Mouse (Mus musculus): ENCODE data around the gene Trib2.

The Trib2 gene

GRCm38 (mm10) chr12:15816740-15817178 lies at the start of gene Trib2:
Gene Trib2, minus strand, starts transcription at chr12:15816922.
- in situ Hi-C loops (cut with MboI, MseI), result loop anchor here (5.0 kb wide), 2 partner anchors 191 to 716 kb away; no protein-coding TSS in a partner anchor

DNA sequence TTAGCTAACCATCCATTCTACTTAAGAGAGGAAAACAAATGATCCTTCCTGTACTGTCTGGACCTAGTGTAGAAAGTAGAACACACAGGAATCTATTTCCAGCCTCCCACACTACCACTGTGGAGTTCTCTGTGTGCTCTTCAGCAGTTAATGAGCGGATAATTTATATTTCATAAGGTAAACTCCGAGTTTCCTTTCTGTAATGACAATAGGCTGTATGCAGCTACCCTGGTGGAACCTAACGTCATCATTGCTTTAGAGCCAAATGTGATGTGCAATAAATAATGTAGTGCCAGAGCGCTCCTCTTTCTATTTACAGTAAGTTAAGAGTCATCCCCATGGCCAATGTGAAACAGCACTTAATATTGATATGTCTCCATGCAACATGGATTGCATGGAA lies 41.3 kb upstream of the Trib2 start:
- in situ Hi-C loops (cut with MboI, MseI), result no loop called here

- in situ Hi-C loops (cut with MboI, MseI), result no loop called here
Observed at GRCm38 (mm10) chr12:15855891-15856290, 39.2 kb upstream of the Trib2 start.

DNA sequence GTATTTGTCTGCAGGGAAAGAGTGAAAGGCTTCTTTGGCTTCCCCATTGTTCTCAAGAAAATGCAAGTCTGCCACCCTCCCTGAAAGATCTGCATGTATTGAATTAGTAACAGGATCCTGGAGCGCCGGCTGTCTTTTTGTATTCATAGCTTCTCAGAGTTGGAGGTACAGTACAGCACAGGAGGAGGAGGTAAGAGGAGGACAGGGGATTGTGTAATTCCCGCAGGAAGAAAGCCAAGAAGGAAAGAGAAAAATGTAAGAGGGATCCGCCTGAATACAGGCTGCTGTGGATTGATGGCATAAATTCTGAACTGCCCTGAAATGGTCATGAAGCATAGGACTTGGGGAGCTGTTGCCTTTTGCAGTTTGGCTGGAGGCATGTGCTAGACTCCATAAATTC lies 36.1 kb upstream of the Trib2 start:
- in situ Hi-C loops (cut with MboI, MseI), result no loop called here

- in situ Hi-C loops (cut with MboI, MseI), result no loop called here
Observed at GRCm38 (mm10) chr12:15852031-15852430, 35.3 kb upstream of the Trib2 start.

DNA sequence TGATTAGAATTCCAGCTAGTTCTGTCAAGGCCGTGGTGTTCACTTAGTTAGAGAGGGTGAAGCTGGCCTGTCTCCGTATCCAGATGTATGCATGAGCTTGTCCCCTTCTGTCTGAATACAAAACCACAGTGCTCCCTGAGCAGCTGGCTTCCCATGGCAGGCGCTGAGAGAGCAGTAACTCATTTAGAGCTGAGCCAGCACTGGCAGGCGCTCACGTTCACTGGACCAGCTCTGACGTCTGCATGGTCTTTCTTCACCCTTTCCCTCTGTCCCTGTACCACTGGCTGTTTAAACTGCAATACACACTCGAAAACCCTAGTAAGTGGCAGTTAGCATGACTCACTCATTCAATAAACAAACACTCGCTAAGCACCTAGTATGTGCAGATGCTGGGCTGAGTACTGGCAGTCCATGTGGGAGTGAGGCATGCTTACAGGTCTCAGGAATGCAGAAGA lies 33.7 kb upstream of the Trib2 start:
- in situ Hi-C loops (cut with MboI, MseI), result no loop called here

DNA sequence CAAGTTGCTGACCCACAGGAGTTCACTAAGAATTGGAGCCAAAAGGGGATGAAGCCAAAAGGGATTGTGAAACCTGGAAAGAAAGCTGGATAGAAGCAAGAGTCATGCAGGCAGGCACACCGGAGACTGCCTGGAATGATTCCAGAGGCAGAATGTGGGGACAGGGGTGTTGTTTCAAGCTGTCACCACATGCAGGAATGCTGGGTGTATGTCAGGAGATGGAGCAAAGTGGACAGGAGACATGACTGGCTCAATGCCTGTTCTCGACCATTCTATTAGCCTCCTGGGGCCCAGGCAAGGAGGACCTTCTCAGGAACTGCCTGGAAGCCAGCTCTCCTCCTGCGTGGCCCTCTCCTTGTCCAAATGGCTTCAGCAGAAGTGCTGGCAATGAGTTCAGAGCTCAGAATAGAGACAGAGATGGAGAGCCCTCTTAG lies 33.2 kb upstream of the Trib2 start:
- in situ Hi-C loops (cut with MboI, MseI), result no loop called here

DNA sequence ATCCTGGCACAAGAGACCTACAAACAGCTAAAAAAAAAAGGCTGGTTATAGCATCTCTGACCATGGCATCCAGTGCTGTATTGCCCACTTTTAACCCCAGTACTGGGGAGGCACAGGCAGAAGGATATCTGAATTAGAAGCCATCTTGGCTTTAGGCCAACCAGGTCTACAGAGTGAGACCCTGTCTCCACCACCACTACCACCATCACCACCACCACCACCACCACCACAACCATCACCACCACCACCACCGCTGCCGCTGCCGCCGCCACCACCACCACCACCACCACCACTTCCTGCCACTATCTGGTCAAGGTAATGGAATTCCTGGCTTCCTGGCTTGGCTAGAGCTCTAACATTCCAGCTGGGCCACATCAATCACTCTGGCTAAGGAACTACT lies 31.7 kb upstream of the Trib2 start:
- in situ Hi-C loops (cut with MboI, MseI), result no loop called here

- in situ Hi-C loops (cut with MboI, MseI), result no loop called here
Observed at GRCm38 (mm10) chr12:15844701-15845100, 28.0 kb upstream of the Trib2 start.

DNA sequence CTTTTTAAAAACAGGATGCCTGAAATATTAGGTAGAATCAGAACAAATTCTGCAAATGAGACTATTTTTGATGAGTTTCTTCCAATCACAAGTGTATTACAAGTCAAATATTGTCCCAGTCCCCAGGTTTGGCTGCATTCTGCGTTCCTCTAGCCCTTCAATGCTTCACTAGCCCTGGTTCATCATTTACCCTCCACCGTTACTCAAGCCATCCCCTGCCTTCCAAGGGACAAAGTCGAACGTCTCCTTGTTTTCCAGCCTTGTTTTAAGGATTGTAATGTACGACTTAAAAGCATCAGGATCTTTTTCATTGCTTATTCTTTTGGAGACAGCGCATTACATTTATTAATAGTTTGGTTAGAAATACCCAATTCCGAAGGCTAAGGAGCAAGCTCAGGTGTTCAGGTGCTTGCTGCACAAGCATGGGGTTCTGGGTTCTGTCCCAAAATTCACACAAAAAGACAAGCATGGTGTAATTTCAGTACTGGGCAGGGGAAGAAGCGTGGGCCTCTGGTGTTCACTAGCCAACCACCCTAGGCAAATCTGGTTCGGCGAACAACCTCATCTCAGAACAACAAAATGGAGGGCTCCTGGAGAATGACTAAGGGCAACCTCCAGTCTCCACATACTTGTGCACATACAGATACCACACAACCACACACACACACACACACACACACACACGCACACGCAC lies 24.3 kb upstream of the Trib2 start:
- in situ Hi-C loops (cut with MboI, MseI), result no loop called here

- in situ Hi-C loops (cut with MboI, MseI), result no loop called here
Observed at GRCm38 (mm10) chr12:15838201-15838600, 21.5 kb upstream of the Trib2 start.

GRCm38 (mm10) chr12:15837566-15837965 lies 20.8 kb upstream of the Trib2 start:
- in situ Hi-C loops (cut with MboI, MseI), result no loop called here

GRCm38 (mm10) chr12:15832674-15833052 lies 15.9 kb upstream of the Trib2 start:
- in situ Hi-C loops (cut with MboI, MseI), result no loop called here

DNA sequence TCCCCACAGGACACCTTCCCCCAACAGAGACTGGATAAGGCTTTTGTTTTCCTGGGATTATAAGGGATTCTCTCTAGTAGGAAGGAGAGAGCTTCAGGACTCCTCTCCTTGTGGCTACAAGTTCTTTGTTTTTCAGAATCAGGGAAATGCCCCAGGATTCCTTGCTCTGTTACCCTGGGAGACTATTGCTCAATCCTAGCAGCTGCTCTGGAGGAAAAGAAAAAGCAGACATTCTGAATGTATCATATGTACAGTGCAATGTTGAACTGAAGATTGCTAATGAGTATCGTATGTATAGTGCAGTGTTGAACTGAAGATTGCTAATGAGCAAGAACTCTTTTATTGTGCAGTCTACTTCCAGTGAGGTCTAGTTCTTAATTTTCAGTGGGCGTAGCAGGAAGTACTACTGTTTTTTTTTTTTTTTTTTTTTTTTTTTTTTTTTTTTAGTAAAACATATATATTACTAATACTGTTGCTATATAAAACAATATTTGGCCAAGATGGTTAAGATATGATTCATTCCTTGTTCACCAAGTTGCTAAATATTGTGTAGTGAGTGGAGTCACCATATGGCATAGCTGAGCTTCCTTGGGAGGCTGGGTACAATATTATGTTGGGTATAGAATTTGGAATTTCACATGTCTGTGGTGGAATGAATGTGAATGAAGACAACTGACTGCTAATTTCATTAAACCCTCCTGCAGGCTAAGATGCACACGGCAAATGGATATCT lies 15.4 kb upstream of the Trib2 start:
- in situ Hi-C loops (cut with MboI, MseI), result no loop called here

- in situ Hi-C loops (cut with MboI, MseI), result no loop called here
Observed at GRCm38 (mm10) chr12:15830750-15831149, 14.0 kb upstream of the Trib2 start.

GRCm38 (mm10) chr12:15828815-15829398 lies 12.2 kb upstream of the Trib2 start:
- in situ Hi-C loops (cut with MboI, MseI), result loop anchor here (10.0 kb wide), 1 partner anchor 366 kb away; no protein-coding TSS in a partner anchor

DNA sequence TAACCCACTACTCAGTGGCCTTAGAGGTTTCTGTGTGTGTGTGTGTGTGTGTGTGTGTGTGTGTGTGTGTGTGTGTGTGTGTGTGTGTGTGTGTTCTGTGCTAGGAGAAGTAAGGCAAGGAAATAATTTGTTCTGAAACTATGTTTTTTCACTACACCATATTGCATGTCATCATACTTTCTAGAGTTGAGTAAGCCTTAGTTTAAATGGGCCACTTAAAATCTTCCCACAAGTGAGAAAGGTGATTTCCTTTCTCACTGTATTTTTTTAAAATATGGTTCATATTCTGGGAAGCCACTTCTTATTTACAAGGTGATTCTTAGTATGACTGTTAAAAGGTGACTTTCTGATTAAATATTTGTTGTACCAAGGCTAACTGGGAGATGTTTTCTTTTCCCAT lies 4.3 kb upstream of the Trib2 start:
- in situ Hi-C loops (cut with MboI, MseI), result loop anchor here (10.0 kb wide), 1 partner anchor 374 kb away; no protein-coding TSS in a partner anchor

DNA sequence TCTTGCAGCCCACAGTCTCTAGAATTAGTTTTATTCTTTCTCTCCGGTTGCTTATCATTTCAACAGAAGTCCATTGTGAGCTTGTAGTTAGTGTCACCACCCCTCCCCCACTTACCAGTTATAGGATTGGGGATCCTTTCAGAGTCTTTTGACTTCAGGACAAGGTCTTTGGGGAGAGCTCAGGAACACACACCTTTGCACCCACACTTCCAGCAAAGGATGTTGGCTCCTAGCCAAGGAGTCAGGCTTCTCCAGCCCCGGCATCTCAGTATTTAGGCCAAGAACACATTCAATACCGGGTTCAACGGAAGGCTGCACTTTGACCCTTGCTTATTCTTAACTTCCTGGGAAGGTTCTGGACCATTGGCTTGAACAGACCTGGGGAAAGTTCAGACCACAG lies 643 bp upstream of the Trib2 start:
- in situ Hi-C loops (cut with MboI, MseI), result loop anchor here (5.0 kb wide), 2 partner anchors 190 to 715 kb away; no protein-coding TSS in a partner anchor

DNA sequence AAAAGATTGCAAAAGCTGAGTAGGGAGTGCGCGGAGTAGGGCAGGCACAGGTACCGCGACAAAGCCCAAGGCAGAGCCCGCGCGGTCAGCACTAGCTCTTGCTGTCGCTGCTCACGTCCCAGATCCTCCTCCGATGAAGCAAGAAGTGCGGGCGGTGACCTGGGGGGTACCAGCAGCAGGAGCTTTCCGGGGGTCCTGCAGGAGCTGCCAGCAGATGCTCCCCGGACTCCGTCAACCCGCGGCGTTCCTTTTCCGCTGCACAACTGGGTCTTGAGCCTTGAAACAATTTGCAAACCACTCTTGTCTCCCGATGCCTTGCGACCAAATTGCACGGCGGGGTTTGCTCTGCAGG lies 492 bp downstream of the Trib2 start:
- in situ Hi-C loops (cut with MboI, MseI), result loop anchor here (5.0 kb wide), 2 partner anchors 191 to 716 kb away; no protein-coding TSS in a partner anchor

- in situ Hi-C loops (cut with MboI, MseI), result loop anchor here (5.0 kb wide), 2 partner anchors 192 to 717 kb away; no protein-coding TSS in a partner anchor
Observed at GRCm38 (mm10) chr12:15815576-15816253, 1.0 kb downstream of the Trib2 start.

DNA sequence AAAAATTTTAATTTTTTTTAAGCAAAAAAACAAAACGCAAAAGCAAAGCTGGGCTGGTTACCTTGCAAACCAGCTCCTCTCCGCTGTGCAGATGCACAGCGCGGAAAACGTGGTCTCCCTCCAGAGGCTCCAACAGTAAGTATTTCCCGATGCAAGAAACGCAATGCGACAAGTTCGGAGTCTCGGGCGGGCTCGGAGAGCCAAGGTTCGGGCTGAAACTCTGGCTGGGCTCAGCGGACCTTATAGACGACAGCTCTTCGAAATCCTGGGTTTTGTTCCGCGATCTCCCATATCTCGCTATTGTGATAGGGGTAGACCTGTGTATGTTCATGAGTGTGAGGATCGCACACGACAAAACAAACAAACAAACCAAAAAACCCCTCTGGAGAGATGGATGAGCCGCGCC lies 1.5 kb downstream of the Trib2 start:
- in situ Hi-C loops (cut with MboI, MseI), result loop anchor here (5.0 kb wide), 2 partner anchors 192 to 717 kb away; no protein-coding TSS in a partner anchor

Data from T-helper 2 cell (primary cell).